Mouse (Mus musculus) lung, adult 10 weeks (tissue): ENCODE results near the gene Osbp2. TPM values are rescaled to one million over a fixed set of nuclear protein-coding genes. Genes with fewer than 3 reads are reported as not detected.

Experiments used
- polyA plus RNA-seq: library from polyadenylated mRNA; stranded (reverse); fragments of 350-450 nt; fragmentation: Illumina TruSeq; extraction: RNeasy Lipid Tissue Mini Kit (QIAGEN cat#74804); gene quantifications from one replicate; pipeline ENCODE4 v1.2.3, GENCODE M21; 2014; ENCODE audit warnings: low read depth, low replicate concordance; ENCODE audit not compliant: insufficient read depth

The Osbp2 gene
- polyA plus RNA-seq, result 1.1 TPM

DNA sequence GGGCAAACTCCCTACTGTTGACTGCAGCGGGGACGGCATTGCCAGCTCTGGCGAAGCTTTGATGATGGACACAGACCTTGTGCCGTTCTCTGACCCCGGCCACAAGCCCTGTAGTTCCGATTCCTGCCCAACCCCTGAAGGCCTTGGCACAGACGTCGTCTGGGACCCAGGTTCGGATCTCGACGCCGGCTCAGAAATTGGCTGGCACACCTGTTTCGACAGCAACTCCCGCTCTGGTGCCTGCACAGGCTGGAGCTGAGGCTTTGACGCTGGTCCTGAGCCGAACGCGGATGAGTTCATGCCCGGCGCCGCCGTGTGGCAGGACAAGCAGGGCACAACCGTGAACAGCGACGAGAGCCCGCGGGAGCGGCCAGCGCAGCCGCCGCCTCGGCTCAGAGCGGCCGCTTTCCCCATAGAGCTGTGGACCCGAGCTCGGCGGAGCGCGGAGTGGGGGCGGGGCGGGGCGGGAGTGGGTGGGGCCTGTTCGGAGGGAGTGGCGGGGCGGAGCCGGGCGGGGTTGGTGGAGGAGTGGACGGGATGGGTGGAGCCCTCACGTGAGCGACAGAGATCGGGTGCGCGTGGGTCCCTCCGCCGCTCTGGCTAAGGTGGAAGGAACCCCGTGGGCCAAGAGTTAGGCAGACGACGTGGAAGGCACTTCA, at the start of gene Osbp2:
Gene Osbp2, minus strand, starts transcription at position 450 of the 659 bp plus-strand sequence.

DNA sequence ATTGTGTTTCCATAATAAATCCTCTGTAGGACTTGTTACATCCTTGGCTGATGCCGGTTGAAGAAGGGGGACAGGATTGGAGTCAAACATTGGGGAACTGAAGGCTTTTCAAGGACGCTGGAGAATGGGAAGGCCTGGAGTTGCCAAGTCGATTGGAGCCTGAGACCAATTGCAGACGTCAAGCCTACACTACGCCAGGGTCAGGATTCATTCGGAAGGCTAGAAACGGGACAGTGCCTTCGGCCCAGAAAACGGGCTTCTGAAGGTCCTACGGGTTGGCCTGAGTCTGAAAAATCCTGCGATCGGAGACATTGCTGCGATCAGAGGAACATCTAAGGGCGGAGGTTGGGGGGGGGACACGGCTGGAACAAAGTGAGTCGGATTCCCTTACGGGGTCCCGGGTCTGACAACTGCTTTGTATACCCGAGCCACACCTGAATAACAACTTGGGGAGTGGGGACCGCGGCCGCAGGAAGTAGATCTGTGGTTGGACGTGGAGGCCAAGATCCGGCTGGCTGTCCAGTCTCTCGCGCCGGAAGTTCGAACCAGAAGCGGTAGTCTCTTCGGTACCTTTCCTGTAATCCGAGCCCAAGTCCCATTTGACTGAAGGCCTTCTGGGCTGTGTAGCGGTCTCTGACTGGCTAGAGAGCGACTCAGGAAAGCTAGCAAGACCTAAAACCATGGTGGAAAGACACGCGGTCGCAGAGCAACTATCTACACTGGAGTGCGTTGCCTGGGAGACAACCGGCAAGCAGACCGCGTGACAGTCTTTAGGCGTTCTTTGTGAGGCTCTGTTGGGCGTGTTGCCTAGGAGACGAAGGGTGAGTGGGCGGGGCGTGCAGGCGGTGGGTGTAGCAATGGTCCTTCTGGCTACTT, 30.9 kb upstream of the Osbp2 start, which contains the start of the genes 4921536K21Rik and Dusp18:
Gene 4921536K21Rik, minus strand, starts transcription at position 693 of the 876 bp plus-strand sequence.
Gene Dusp18, plus strand, starts transcription at position 835 of the 876 bp plus-strand sequence.

Other genes with a start within 250 kb of the Osbp2 start
- gene Morc2a, start 214.7 kb downstream of the Osbp2 start, polyA plus RNA-seq, result 6.9 TPM
- gene 4921536K21Rik, start 31.2 kb upstream of the Osbp2 start, polyA plus RNA-seq, result 0.45 TPM
- gene Dusp18, start 31.3 kb upstream of the Osbp2 start, polyA plus RNA-seq, result 5.1 TPM
- gene Slc35e4, start 50.8 kb upstream of the Osbp2 start, polyA plus RNA-seq, result 12.5 TPM
- 145 TPM for gene Tcn2, start 68.3 kb upstream of the Osbp2 start, polyA plus RNA-seq
- gene Pes1, start 100.1 kb upstream of the Osbp2 start, polyA plus RNA-seq, result 27.9 TPM
- not detected for gene 4930556J24Rik, start 112.9 kb upstream of the Osbp2 start, polyA plus RNA-seq
- 6.6 TPM for gene Gal3st1, start 119.7 kb upstream of the Osbp2 start, polyA plus RNA-seq
- 21.4 TPM for gene Sec14l4, start 167.6 kb upstream of the Osbp2 start, polyA plus RNA-seq
- gene Sec14l3, start 200.9 kb upstream of the Osbp2 start, polyA plus RNA-seq, result 340 TPM
- 9.5 TPM for gene Mtfp1, start 231.5 kb upstream of the Osbp2 start, polyA plus RNA-seq